Mouse (Mus musculus): ENCODE results near the gene Naa80. TPM values are rescaled to one million over a fixed set of nuclear protein-coding genes. Genes with fewer than 3 reads are reported as not detected.
A peak's percentile ranks its signal among the peaks of the same experiment; 100 is the strongest.

Gene Naa80
- polyA plus RNA-seq, 1 experiment from 2014 or later: 19.1 TPM

DNA sequence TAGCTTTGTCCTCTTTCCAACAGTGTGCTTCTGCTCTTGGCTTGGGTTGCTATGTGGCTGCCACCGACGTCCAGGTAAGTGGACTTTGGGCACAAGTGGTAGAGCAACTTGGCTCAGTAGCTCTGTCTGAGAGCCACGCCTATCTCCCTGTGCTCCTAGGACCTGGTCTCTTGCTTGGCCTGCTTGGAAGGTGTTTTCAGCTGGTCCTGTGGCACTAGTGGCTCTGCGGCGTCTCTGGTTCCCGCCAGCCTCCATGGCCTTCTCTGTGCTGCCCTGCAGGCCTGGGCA, 12.0 kb downstream of the Naa80 start:
- H3K27ac ChIP-seq: no peak overlapping the region
- WGBS: 96% methylated on average over 6 of the region's 6 CpGs
- H3K9me3 ChIP-seq: no peaks in the 10 kb centered on the region
- H3K4me1 ChIP-seq (replicated peaks): peaks cover 18% of the 10 kb centered on the region
- H3K36me3 ChIP-seq: peaks cover 43% of the 10 kb centered on the region
- no peak overlapping the region for H3K9ac ChIP-seq (replicated peaks)
- no peak overlapping the region for H3K4me3 ChIP-seq (replicated peaks)
- no peak for ATAC-seq
- H3K4me2 ChIP-seq (replicated peaks): no peak overlapping the region
- H3K27me3 ChIP-seq: no peaks in the 10 kb centered on the region

- Histone ChIP-seq H3K27me3 (no peaks in the 10 kb centered on the region), H3K4me1 (replicated peaks) (peaks cover 10% of the 10 kb centered on the region), H3K9me3 (no peaks in the 10 kb centered on the region), H3K4me3 (replicated peaks) (no peak overlapping the region), H3K4me2 (replicated peaks) (no peak overlapping the region), H3K36me3 (peaks cover 43% of the 10 kb centered on the region), H3K9ac (replicated peaks) (no peak overlapping the region), H3K27ac (no peak overlapping the region)
- no peak for ATAC-seq
- WGBS: 85% methylated on average over 11 of the region's 11 CpGs
Measured at GRCm38 (mm10) chr9:107593101-107593976, 14.7 kb downstream of the Naa80 start.

- H3K9me3 ChIP-seq: no peaks in the 10 kb centered on the region
- H3K4me1 ChIP-seq (replicated peaks): 0 out of 2 replicates have a peak, but pooled peaks cover 3% of the 10 kb centered on the region
- ATAC-seq: no peak
- no peak overlapping the region for H3K27ac ChIP-seq
- H3K4me2 ChIP-seq (replicated peaks): no peak overlapping the region
- H3K9ac ChIP-seq (replicated peaks): no peak overlapping the region
- no peaks in the 10 kb centered on the region for H3K27me3 ChIP-seq
- 80% methylated on average over 8 of the region's 8 CpGs for WGBS
- H3K36me3 ChIP-seq: peaks cover 43% of the 10 kb centered on the region
- H3K4me3 ChIP-seq (replicated peaks): no peak overlapping the region
Measured at GRCm38 (mm10) chr9:107594281-107595062, 15.8 kb downstream of the Naa80 start.

- Histone ChIP-seq H3K27ac (no peak overlapping the region), H3K4me3 (replicated peaks) (no peak overlapping the region), H3K4me2 (replicated peaks) (no peak overlapping the region), H3K9me3 (no peaks in the 10 kb centered on the region), H3K36me3 (peaks cover 23% of the 10 kb centered on the region), H3K9ac (replicated peaks) (no peak overlapping the region), H3K4me1 (replicated peaks) (0 out of 2 replicates have a peak, but pooled peaks cover 3% of the 10 kb centered on the region), H3K27me3 (no peaks in the 10 kb centered on the region)
- no peak for ATAC-seq
- 92% methylated on average over 11 of the region's 11 CpGs for WGBS
Measured at GRCm38 (mm10) chr9:107596619-107597569, 18.2 kb downstream of the Naa80 start.

DNA sequence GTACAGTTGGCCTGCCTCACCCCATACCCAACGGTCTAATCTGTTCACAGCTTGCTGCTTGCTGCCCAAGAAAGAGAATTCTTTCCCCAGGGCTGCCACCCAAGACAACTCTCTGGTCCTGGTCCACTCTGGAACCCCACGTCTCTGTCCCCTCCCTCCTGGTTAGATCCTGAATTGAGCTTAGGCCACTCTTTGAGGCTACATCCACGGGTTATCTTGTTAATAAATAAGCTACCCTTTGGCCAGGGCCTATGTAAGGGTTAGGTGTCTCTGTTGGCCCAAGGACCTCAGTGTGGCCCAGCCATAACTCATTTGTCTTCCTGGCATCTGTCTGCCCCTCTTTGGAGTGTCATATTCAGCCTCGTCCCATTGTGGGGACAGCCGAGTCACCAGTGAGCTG, 19.7 kb downstream of the Naa80 start:
- H3K36me3 ChIP-seq: peaks cover 8% of the 10 kb centered on the region
- no peak overlapping the region for H3K4me3 ChIP-seq (replicated peaks)
- no peak overlapping the region for H3K9ac ChIP-seq (replicated peaks)
- no peak overlapping the region for H3K27ac ChIP-seq
- 78% methylated on average over 5 of the region's 5 CpGs for WGBS
- H3K27me3 ChIP-seq: no peaks in the 10 kb centered on the region
- no peak overlapping the region for H3K4me2 ChIP-seq (replicated peaks)
- H3K4me1 ChIP-seq (replicated peaks): peaks cover 7% of the 10 kb centered on the region
- ATAC-seq: no peak
- H3K9me3 ChIP-seq: no peaks in the 10 kb centered on the region

- Histone ChIP-seq H3K36me3 (no peaks in the 10 kb centered on the region), H3K9ac (replicated peaks) (no peak overlapping the region), H3K4me2 (replicated peaks) (no peak overlapping the region), H3K9me3 (no peaks in the 10 kb centered on the region), H3K27ac (no peak overlapping the region), H3K4me1 (replicated peaks) (peaks cover 11% of the 10 kb centered on the region), H3K4me3 (replicated peaks) (no peak overlapping the region), H3K27me3 (no peaks in the 10 kb centered on the region)
- WGBS: 87% methylated on average over 9 of the region's 9 CpGs
- ATAC-seq: no peak
Measured at GRCm38 (mm10) chr9:107599433-107599832, 20.7 kb downstream of the Naa80 start.

GRCm38 (mm10) chr9:107599842-107600241, 21.2 kb downstream of the Naa80 start:
- Histone ChIP-seq H3K27me3 (no peaks in the 10 kb centered on the region), H3K36me3 (no peaks in the 10 kb centered on the region), H3K4me3 (replicated peaks) (no peak overlapping the region), H3K9ac (replicated peaks) (no peak overlapping the region), H3K9me3 (no peaks in the 10 kb centered on the region), H3K4me2 (replicated peaks) (no peak overlapping the region), H3K27ac (no peak overlapping the region), H3K4me1 (replicated peaks) (peaks cover 15% of the 10 kb centered on the region)
- no peak for ATAC-seq
- 83% methylated on average over 14 of the region's 14 CpGs for WGBS

DNA sequence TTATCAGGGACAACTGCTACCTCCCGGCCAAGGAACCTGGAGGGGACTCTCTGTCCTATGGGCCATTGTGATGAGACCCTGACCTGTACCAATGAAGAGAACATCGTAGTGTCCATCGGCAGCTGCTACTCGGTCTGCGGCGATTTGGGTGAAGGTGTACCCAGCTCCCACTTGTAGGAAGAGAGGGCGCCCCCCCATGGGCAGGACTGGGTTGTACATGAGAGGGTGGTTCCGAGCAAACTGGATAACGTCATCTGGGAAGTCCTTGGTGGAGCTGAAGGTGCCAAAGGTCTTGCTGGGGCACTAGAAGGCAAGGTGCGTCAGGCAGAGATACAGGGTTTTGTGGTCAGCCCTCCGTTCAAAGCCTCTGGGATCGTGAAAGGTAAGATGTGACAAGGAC, 22.1 kb downstream of the Naa80 start:
- Histone ChIP-seq H3K4me3 (replicated peaks) (no peak overlapping the region), H3K4me2 (replicated peaks) (no peak overlapping the region), H3K27ac (no peak overlapping the region), H3K4me1 (replicated peaks) (peaks cover 24% of the 10 kb centered on the region), H3K27me3 (no peaks in the 10 kb centered on the region), H3K9ac (replicated peaks) (no peak overlapping the region), H3K36me3 (no peaks in the 10 kb centered on the region), H3K9me3 (no peaks in the 10 kb centered on the region)
- 84% methylated on average over 12 of the region's 12 CpGs for WGBS
- ATAC-seq: no peak

- no peak overlapping the region for H3K27ac ChIP-seq
Measured at GRCm38 (mm10) chr9:107601275-107601674, 22.6 kb downstream of the Naa80 start.

GRCm38 (mm10) chr9:107602068-107602648, 23.5 kb downstream of the Naa80 start:
- H3K4me3 ChIP-seq (replicated peaks): no peak overlapping the region
- peak overlapping the region; percentile 60 for H3K27ac ChIP-seq
- peak; percentile 74 for ATAC-seq
- no peak overlapping the region for H3K4me2 ChIP-seq (replicated peaks)
- H3K27me3 ChIP-seq: no peaks in the 10 kb centered on the region
- H3K9me3 ChIP-seq: no peaks in the 10 kb centered on the region
- H3K4me1 ChIP-seq (replicated peaks): peaks cover 35% of the 10 kb centered on the region
- no peaks in the 10 kb centered on the region for H3K36me3 ChIP-seq
- 15% methylated on average over 10 of the region's 10 CpGs for WGBS
- H3K9ac ChIP-seq (replicated peaks): no peak overlapping the region; the same call in 1 of the 2 replicates

More at GRCm38 (mm10) chr9:107601275-107601674, 22.6 kb downstream of the Naa80 start:
- ATAC-seq: no peak
- H3K4me2 ChIP-seq (replicated peaks): no peak overlapping the region
- H3K4me3 ChIP-seq (replicated peaks): no peak overlapping the region
- no peaks in the 10 kb centered on the region for H3K36me3 ChIP-seq
- H3K4me1 ChIP-seq (replicated peaks): peaks cover 27% of the 10 kb centered on the region
- no peak overlapping the region for H3K9ac ChIP-seq (replicated peaks)
- 88% methylated on average over 11 of the region's 11 CpGs for WGBS
- no peaks in the 10 kb centered on the region for H3K27me3 ChIP-seq
- H3K9me3 ChIP-seq: no peaks in the 10 kb centered on the region

DNA sequence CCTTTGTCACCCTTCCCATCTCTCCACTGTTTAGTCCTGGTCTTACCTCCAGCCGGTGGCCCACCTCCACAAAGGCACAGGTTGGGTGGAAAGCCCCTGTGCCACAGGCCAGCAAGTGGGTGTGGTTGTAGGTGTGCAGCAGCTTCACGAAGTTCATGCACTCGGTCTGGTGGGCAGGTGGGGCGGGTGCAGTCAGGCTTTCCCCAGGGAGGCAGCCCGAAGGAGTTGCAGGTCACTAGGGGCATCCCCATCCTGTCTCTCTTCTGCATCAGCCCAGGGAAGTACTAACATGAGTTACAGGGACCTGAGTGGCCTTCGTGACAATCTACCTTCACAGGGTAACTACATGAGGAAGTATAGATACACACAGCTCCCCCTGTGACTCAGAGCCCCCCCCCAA, 24.6 kb downstream of the Naa80 start:
- H3K9me3 ChIP-seq: no peaks in the 10 kb centered on the region
- H3K9ac ChIP-seq (replicated peaks): no peak overlapping the region
- no peak overlapping the region for H3K4me2 ChIP-seq (replicated peaks)
- no peaks in the 10 kb centered on the region for H3K36me3 ChIP-seq
- 89% methylated on average over 6 of the region's 6 CpGs for WGBS
- no peak for ATAC-seq
- H3K4me1 ChIP-seq (replicated peaks): peaks cover 44% of the 10 kb centered on the region
- no peak overlapping the region for H3K4me3 ChIP-seq (replicated peaks)
- H3K27me3 ChIP-seq: no peaks in the 10 kb centered on the region
- no peak overlapping the region for H3K27ac ChIP-seq
